ENCODE assay signal across 24 mouse cellular contexts in genomic region chr7:27092882-27093281, GRCm38 (mm10). TPM values are rescaled to one million over a fixed set of nuclear protein-coding genes. Genes with fewer than 3 reads are reported as not detected.
DNase-seq lines count a peak whose midpoint lies in the region; ATAC-seq and TF ChIP-seq lines count a peak whose summit lies in the region.
"Had no signal": no experiment of that assay in that cellular context is flagged by ENCODE, and none has a peak within 500 bp of the region (broad histone marks: within the 10 kb centered on the region; RNA-seq: fewer than 3 reads in every experiment).

No protein-coding gene starts in this region.

- H3K4me2 ChIP-seq in lung, embryonic 14.5 days: no peak overlapping the region
- no peak overlapping the region for H3K4me2 ChIP-seq in stomach, embryonic 15.5 days
- H3K4me2 ChIP-seq: embryonic facial prominence, embryonic 13.5 days; heart, embryonic 12.5 days; hindbrain, embryonic 14.5 days; liver, embryonic 13.5 days had no signal

- no peaks in the 10 kb centered on the region for H3K79me2 ChIP-seq in MEL (ENCODE audit: control insufficient read depth, insufficient read depth, low read length, poor library complexity)

- DNase-seq in lung, embryonic 14.5 days: peak; percentile 9
- no peak for DNase-seq in lung, adult 2 months
- DNase-seq in MEL (ENCODE audit: low read depth, low spot score) (peak; percentile 46), MN1 (ENCODE audit: low spot score) (no peak)
- DNase-seq in adrenal gland, postnatal 4 days (ENCODE audit: low spot score in 2 of 2): no peak
- DNase-seq: adrenal gland, adult 2 months; B cell, adult 2 months; cerebellum, adult 9-10 months; heart, postnatal 14 days; kidney, adult 8-10 months; kidney, postnatal 36 days; left cerebral cortex, postnatal 4 days; liver, embryonic 13.5 days; midbrain, embryonic 14.5 days had no signal

- no peak for TF ChIP-seq CTCF in lung, embryonic 14.5 days (IDR thresholded peaks at IDR 0.05; ENCODE audit: low read depth)
- no peak for TF ChIP-seq CTCF in lung, adult 2 months (IDR thresholded peaks at IDR 0.05; ENCODE audit: insufficient read depth, low read length)
- no peak for TF ChIP-seq CTCF in MEL (IDR thresholded peaks at IDR 0.05 in 2 of 3, conservative IDR thresholded peaks at IDR 0.05 in 1 of 3; ENCODE audit: control insufficient read depth in 1 of 3, insufficient read depth in 1 of 3, low read depth in 2 of 3, low read length in 3 of 3, poor library complexity in 1 of 3, severe bottlenecking in 1 of 3)

- 17% methylated on average over 1 of the region's 1 CpGs for WGBS in lung, embryonic 14.5 days
- 7% methylated on average over 1 of the region's 1 CpGs for WGBS in lung, adult 2 months
- WGBS in stomach, embryonic 15.5 days: 24% methylated on average over 1 of the region's 1 CpGs

- H3K36me3 ChIP-seq in lung, embryonic 14.5 days (ENCODE audit: insufficient read depth): no peaks in the 10 kb centered on the region
- H3K36me3 ChIP-seq in MEL (ENCODE audit: control insufficient read depth in 1 of 2, insufficient read depth in 2 of 2, low read length in 2 of 2): no peaks in the 10 kb centered on the region
- H3K36me3 ChIP-seq in stomach, embryonic 15.5 days: no peaks in the 10 kb centered on the region
- H3K36me3 ChIP-seq: embryonic facial prominence, embryonic 13.5 days; heart, embryonic 12.5 days; liver, embryonic 13.5 days had no signal

- H3K4me3 ChIP-seq in lung, embryonic 14.5 days (ENCODE audit: low read depth, low read length): no peak overlapping the region
- no peak overlapping the region for H3K4me3 ChIP-seq in lung, adult 2 months (replicated peaks; ENCODE audit: extremely low read depth, low read depth, low read length)
- H3K4me3 ChIP-seq in MEL (ENCODE audit: control insufficient read depth in 1 of 2, insufficient read depth in 1 of 2, low read depth in 2 of 2, low read length in 2 of 2): no peak overlapping the region
- no peak overlapping the region for H3K4me3 ChIP-seq in stomach, embryonic 15.5 days (replicated peaks)
- H3K4me3 ChIP-seq: embryonic facial prominence, embryonic 13.5 days; heart, embryonic 12.5 days; left cerebral cortex, adult 2 months; liver, embryonic 13.5 days; megakaryocyte, embryonic 14.5 days had no signal

- H3K9me3 ChIP-seq in lung, embryonic 14.5 days (ENCODE audit: low read depth, low read length): no peaks in the 10 kb centered on the region
- no peaks in the 10 kb centered on the region for H3K9me3 ChIP-seq in MEL (replicated peaks; ENCODE audit: insufficient read depth, low read length)
- no peaks in the 10 kb centered on the region for H3K9me3 ChIP-seq in stomach, embryonic 15.5 days
- H3K9me3 ChIP-seq: embryonic facial prominence, embryonic 13.5 days; heart, embryonic 12.5 days; liver, embryonic 13.5 days; megakaryocyte, embryonic 14.5 days had no signal

- ATAC-seq in lung, embryonic 14.5 days (ENCODE audit: insufficient read depth): peak; percentile 60
- ATAC-seq in hematopoietic stem cell, adult 5-6 weeks (replicated peaks in 1 of 2; ENCODE audit: insufficient read depth in 1 of 2, low FRiP score in 2 of 2, low TSS enrichment in 1 of 2, low read depth in 1 of 2, poor library complexity in 2 of 2, severe bottlenecking in 2 of 2): peak; percentile 21 to 42; a peak in 2 of 4 replicates
- peak; percentile 63 for ATAC-seq in stomach, embryonic 15.5 days (ENCODE audit: insufficient read depth, low FRiP score, low read depth)
- ATAC-seq: forebrain, embryonic 16.5 days had no signal

- no peaks in the 10 kb centered on the region for H3K27me3 ChIP-seq in lung, embryonic 14.5 days (ENCODE audit: insufficient read depth, low read length)
- no peaks in the 10 kb centered on the region for H3K27me3 ChIP-seq in MEL (ENCODE audit: control insufficient read depth in 1 of 2, insufficient read depth in 2 of 2, low read length in 2 of 2)
- no peaks in the 10 kb centered on the region for H3K27me3 ChIP-seq in stomach, embryonic 15.5 days (replicated peaks)
- H3K27me3 ChIP-seq: embryonic facial prominence, embryonic 13.5 days; heart, embryonic 12.5 days; liver, embryonic 13.5 days; megakaryocyte, embryonic 14.5 days had no signal

- no peaks in the 10 kb centered on the region for H3K4me1 ChIP-seq in lung, embryonic 14.5 days (ENCODE audit: insufficient read depth)
- no peaks in the 10 kb centered on the region for H3K4me1 ChIP-seq in lung, adult 2 months (ENCODE audit: control insufficient read depth, insufficient read depth, low read length)
- H3K4me1 ChIP-seq in MEL (ENCODE audit: control insufficient read depth in 1 of 2, insufficient read depth in 2 of 2, low read length in 2 of 2): no peaks in the 10 kb centered on the region; a peak in 1 of 4 replicates
- H3K4me1 ChIP-seq in stomach, embryonic 15.5 days: no peaks in the 10 kb centered on the region
- H3K4me1 ChIP-seq: embryonic facial prominence, embryonic 13.5 days; heart, embryonic 12.5 days; liver, embryonic 13.5 days; megakaryocyte, embryonic 14.5 days had no signal

- no peak overlapping the region for H3K9ac ChIP-seq in lung, embryonic 14.5 days
- H3K9ac ChIP-seq in MEL (ENCODE audit: control insufficient read depth, low read depth, low read length, poor library complexity, severe bottlenecking): no peak overlapping the region
- no peak overlapping the region for H3K9ac ChIP-seq in stomach, embryonic 15.5 days
- H3K9ac ChIP-seq: embryonic facial prominence, embryonic 13.5 days; heart, embryonic 12.5 days; hindbrain, embryonic 14.5 days; liver, embryonic 13.5 days had no signal

- TF ChIP-seq RAD21 in MEL (IDR thresholded peaks at IDR 0.05; ENCODE audit: low read depth, low read length): no peak

- no peak for TF ChIP-seq POLR2A in lung, adult 2 months (IDR thresholded peaks at IDR 0.05; ENCODE audit: borderline replicate concordance, extremely low read depth, low read depth, low read length)
- TF ChIP-seq POLR2A in MEL (IDR thresholded peaks at IDR 0.05; ENCODE audit: control insufficient read depth in 1 of 2, insufficient read depth in 1 of 2, low read depth in 1 of 2, low read length in 2 of 2, poor library complexity in 1 of 2): no peak

- 0 out of 2 replicates have a peak overlapping the region, but pooled peaks have one; percentile 9 for H3K27ac ChIP-seq in lung, embryonic 14.5 days (ENCODE audit: low read depth)
- H3K27ac ChIP-seq in MEL (ENCODE audit: control insufficient read depth, low read depth, low read length): no peak overlapping the region
- peak overlapping the region; percentile 50; the same call in 1 of the 2 replicates for H3K27ac ChIP-seq in stomach, embryonic 15.5 days
- H3K27ac ChIP-seq: embryonic facial prominence, embryonic 13.5 days; hindbrain, embryonic 14.5 days; left cerebral cortex, adult 2 months; liver, embryonic 13.5 days had no signal

- no peak for TF ChIP-seq EP300 in MEL (IDR thresholded peaks at IDR 0.05; ENCODE audit: low read depth in 1 of 2, low read length in 2 of 2)

TF ChIP-seq in MEL, 35 proteins besides CTCF, POLR2A, EP300 and RAD21:
- TF ChIP-seq MAX (IDR thresholded peaks at IDR 0.05; ENCODE audit: low read length) (no peak), TAL1 (IDR thresholded peaks at IDR 0.05; ENCODE audit: low read length) (no peak), MXI1 (IDR thresholded peaks at IDR 0.05; ENCODE audit: low read depth, low read length) (no peak)

RNA-seq across cellular contexts. Expression of gene Cyp2f2, which starts 26.8 kb away (rescaled TPM):
- polyA plus RNA-seq in lung, embryonic 14.5 days (2014; fragmentation: Nextera tagmentation; extraction: Ambion mirVana): 9.3 and 12.3 TPM in 2 replicates
- 3,886 and 4,289 TPM in 2 replicates for polyA plus RNA-seq in lung, adult 2 months (2012; rRNA removed)
- total RNA-seq in MEL (2012; rRNA removed): not detected in 2 replicates
- polyA plus RNA-seq in MEL (2012; ENCODE audit: insufficient read depth in 1 of 2, insufficient read length in 2 of 2, low read depth in 1 of 2, low replicate concordance in 2 of 2, missing spikeins in 1 of 2): not detected
- not detected in 2 replicates for total RNA-seq in hematopoietic stem cell, adult 5-6 weeks (2017)
- 57.7 and 91.6 TPM in 2 replicates for polyA plus RNA-seq in stomach, embryonic 15.5 days (2015; fragmentation: Nextera tagmentation; extraction: Ambion mirVana)
- total RNA-seq in adrenal gland, postnatal 4 days (2021): 100 to 1,000 TPM; 148 to 161 TPM
- total RNA-seq: left cerebral cortex, adult 2 months; left cerebral cortex, postnatal 4 days had no signal
- polyA plus RNA-seq: forebrain, embryonic 16.5 days; heart, embryonic 12.5 days; hindbrain, embryonic 14.5 days; intestine, embryonic 14.5 days; midbrain, embryonic 14.5 days; neural tube, embryonic 14.5 days had no signal

Comparison
In these comparisons a context has a peak if more than half of its experiments do, and no peak if none do; other contexts are left out.
1. DNase-seq: peak in lung, embryonic 14.5 days (single experiment) and MEL (single experiment); none in lung, adult 2 months (single experiment), adrenal gland, postnatal 4 days (0 of 2) and MN1 (single experiment).
2. RNA of gene Cyp2f2, which starts 26.8 kb away (polyA plus RNA-seq): 3,886 to 4,289 TPM in lung, adult 2 months; 57.7 to 91.6 TPM in stomach, embryonic 15.5 days, 9.3 to 12.3 TPM in lung, embryonic 14.5 days and not detected in MEL; every median in the first group is over 10 times any median in the second.
3. Peak in every context shown above with its lines, with median percentiles within 50 percentile points of each other: ATAC-seq.